Mouse (Mus musculus) stomach, embryonic 16.5 days (tissue): ENCODE results near the gene C1qtnf7. TPM values are rescaled to one million over a fixed set of nuclear protein-coding genes. Genes with fewer than 3 reads are reported as not detected.

Experiments
- ATAC-seq: fragments of 200-750 bp; cut with Nextera tagmentation; 2 replicates; pipeline ENCODE4 v1.8.0; 2017; ENCODE audit warnings: moderate number of reproducible peaks, moderate TSS enrichment; ENCODE audit not compliant: insufficient read depth, low FRiP score
- H3K27ac ChIP-seq: fragments of 300-500 bp; sonication (generic); 2 replicates; pipeline ENCODE4 v1.5.1; 2014; ENCODE audit warnings: low read length
- H3K27me3 ChIP-seq: fragments of 300-500 bp; sonication (generic); 2 replicates; pipeline ENCODE4 v1.6.1; 2014; ENCODE audit warnings: low read length, control low read depth, mixed read lengths; ENCODE audit not compliant: control insufficient read depth, insufficient read depth
- H3K36me3 ChIP-seq: fragments of 300-500 bp; sonication (generic); 2 replicates; pipeline ENCODE4 v1.6.1; 2014; ENCODE audit warnings: low read length; ENCODE audit not compliant: control insufficient read depth, insufficient read depth
- H3K4me1 ChIP-seq: fragments of 300-500 bp; sonication (generic); 2 replicates; pipeline ENCODE4 v1.6.1; 2014; ENCODE audit warnings: low read length, control low read depth, mixed read lengths; ENCODE audit not compliant: control insufficient read depth, insufficient read depth
- H3K4me2 ChIP-seq: fragments of 300-500 bp; sonication (generic); 2 replicates; pipeline ENCODE4 v1.6.1; 2014; ENCODE audit warnings: low read depth, low read length, mixed read lengths
- H3K4me3 ChIP-seq: fragments of 300-500 bp; sonication (generic); replicated peaks from 2 replicates; pipeline ENCODE4 v1.5.1; 2014; ENCODE audit warnings: mild to moderate bottlenecking, low read length
- H3K9ac ChIP-seq: fragments of 300-500 bp; sonication (generic); 2 replicates; pipeline ENCODE4 v1.6.1; 2014; ENCODE audit warnings: low read length
- H3K9me3 ChIP-seq: fragments of 300-500 bp; sonication (generic); replicated peaks from 2 replicates; pipeline ENCODE4 v1.6.1; 2016; ENCODE audit warnings: low read length, control low read depth; ENCODE audit not compliant: control insufficient read depth
- WGBS: fragments of 180-500 bp; shearing (Covaris S2); extraction: QIAGEN DNeasy Blood & Tissue Kit; methylation state at CpG from one replicate; pipeline ENCODE4 v1.1.7; 2014; 5-methylcytosine and 5-hydroxymethylcytosine counted together
- polyA plus RNA-seq: library from polyadenylated mRNA; unstranded; fragments of >200 nt; fragmentation: Nextera tagmentation; extraction: Ambion mirVana; gene quantifications from 2 replicates; pipeline ENCODE4 v1.2.1, GENCODE M21; 2015

The C1qtnf7 gene
- polyA plus RNA-seq, 1 experiment from 2014 or later: 22.4 TPM

GRCm38 (mm10) chr5:43550444-43550843 is 35.1 kb downstream of the C1qtnf7 start:
- H3K27me3 ChIP-seq: no peaks in the 10 kb centered on the region
- WGBS: 28% methylated on average over 4 of the region's 4 CpGs
- H3K36me3 ChIP-seq: no peaks in the 10 kb centered on the region
- H3K4me1 ChIP-seq: peaks cover 10% of the 10 kb centered on the region; the same call in 1 of the 2 replicates
- H3K9me3 ChIP-seq: no peaks in the 10 kb centered on the region
- 0 out of 2 replicates have a peak, but pooled peaks have one; percentile 11 for ATAC-seq
- no peak overlapping the region; the same call in 1 of the 2 replicates for H3K9ac ChIP-seq
- H3K4me3 ChIP-seq: no peak overlapping the region
- peak overlapping the region; percentile 89 for H3K27ac ChIP-seq
- H3K4me2 ChIP-seq: peak overlapping the region; percentile 30

GRCm38 (mm10) chr5:43554871-43555270 is 39.5 kb downstream of the C1qtnf7 start:
- no peaks in the 10 kb centered on the region for H3K36me3 ChIP-seq
- H3K27ac ChIP-seq: peak overlapping the region; percentile 14; the same call in 1 of the 2 replicates
- no peak overlapping the region for H3K9ac ChIP-seq
- H3K4me3 ChIP-seq: no peak overlapping the region
- H3K9me3 ChIP-seq: no peaks in the 10 kb centered on the region
- 20% methylated on average over 2 of the region's 2 CpGs for WGBS
- no peak overlapping the region for H3K4me2 ChIP-seq
- no peaks in the 10 kb centered on the region for H3K27me3 ChIP-seq
- peaks cover 7% of the 10 kb centered on the region; the same call in 1 of the 2 replicates for H3K4me1 ChIP-seq
- peak; percentile 25; the same call in 1 of the 2 replicates for ATAC-seq

DNA sequence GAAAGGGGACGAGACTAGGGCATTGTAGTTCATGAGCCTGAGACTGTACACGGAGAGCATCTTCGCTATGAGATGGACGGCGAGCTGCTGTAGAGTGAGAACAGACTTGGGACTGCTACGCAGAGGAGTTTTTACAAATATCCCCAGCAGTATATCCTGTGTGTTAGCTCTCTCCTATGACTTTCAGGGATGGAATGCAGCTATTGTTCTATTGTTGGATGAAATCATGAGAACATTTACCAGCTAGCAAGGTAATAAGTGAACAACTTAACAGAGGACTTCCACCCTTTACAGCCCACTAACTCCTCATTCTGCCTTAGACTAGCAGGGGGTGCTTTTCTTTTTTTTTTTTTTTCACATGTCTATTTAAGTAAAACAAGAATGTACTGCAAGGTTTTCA is 40.1 kb downstream of the C1qtnf7 start:
- no peak overlapping the region for H3K4me3 ChIP-seq
- no peaks in the 10 kb centered on the region for H3K36me3 ChIP-seq
- no peaks in the 10 kb centered on the region for H3K27me3 ChIP-seq
- H3K4me2 ChIP-seq: no peak overlapping the region
- H3K9me3 ChIP-seq: no peaks in the 10 kb centered on the region
- peaks cover 6% of the 10 kb centered on the region; the same call in 1 of the 2 replicates for H3K4me1 ChIP-seq
- H3K9ac ChIP-seq: no peak overlapping the region
- no peak overlapping the region for H3K27ac ChIP-seq
- no peak for ATAC-seq
- WGBS: 74% methylated on average over 6 of the region's 6 CpGs

GRCm38 (mm10) chr5:43557436-43557835 is 42.1 kb downstream of the C1qtnf7 start:
- no peak for ATAC-seq
- H3K4me1 ChIP-seq: 0 out of 2 replicates have a peak, but pooled peaks cover 7% of the 10 kb centered on the region
- no peaks in the 10 kb centered on the region for H3K27me3 ChIP-seq
- no peak overlapping the region for H3K4me2 ChIP-seq
- H3K27ac ChIP-seq: no peak overlapping the region
- H3K4me3 ChIP-seq: no peak overlapping the region
- WGBS: 85% methylated on average over 5 of the region's 5 CpGs
- H3K9me3 ChIP-seq: no peaks in the 10 kb centered on the region
- H3K9ac ChIP-seq: no peak overlapping the region
- no peaks in the 10 kb centered on the region for H3K36me3 ChIP-seq

DNA sequence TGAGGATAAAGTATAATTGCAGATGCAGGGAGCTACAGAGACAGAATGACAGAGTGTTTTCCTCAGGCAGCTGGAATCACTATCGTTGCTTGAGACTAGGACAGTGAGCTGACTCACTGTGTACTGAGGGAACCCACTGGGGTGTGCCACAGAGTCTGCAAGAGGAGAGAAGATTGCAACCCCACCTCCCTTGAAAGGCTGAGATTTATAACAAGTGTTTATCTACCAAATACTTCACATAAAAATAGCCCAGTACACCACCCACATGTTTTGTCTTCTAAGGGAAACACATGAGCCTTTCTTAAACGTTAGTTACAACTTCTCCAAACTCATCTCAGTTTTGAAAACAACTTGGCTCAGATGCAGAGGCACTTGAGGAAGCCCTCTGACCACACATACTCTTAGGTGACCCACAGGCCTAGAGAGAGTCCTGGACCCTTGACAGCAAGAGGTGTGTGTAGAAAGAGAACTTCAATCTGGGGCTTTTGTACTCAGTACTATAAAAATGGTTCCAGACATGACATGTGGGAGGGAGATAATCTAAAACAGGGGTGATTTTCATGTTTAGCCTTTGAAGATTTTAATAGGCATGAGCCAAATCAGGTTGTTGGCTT is 46.4 kb downstream of the C1qtnf7 start:
- H3K4me2 ChIP-seq: no peak overlapping the region
- H3K9me3 ChIP-seq: no peaks in the 10 kb centered on the region
- no peaks in the 10 kb centered on the region for H3K27me3 ChIP-seq
- H3K36me3 ChIP-seq: no peaks in the 10 kb centered on the region
- H3K4me3 ChIP-seq: no peak overlapping the region
- H3K4me1 ChIP-seq: 0 out of 2 replicates have a peak, but pooled peaks cover 3% of the 10 kb centered on the region
- H3K9ac ChIP-seq: no peak overlapping the region
- no peak for ATAC-seq
- 14% methylated on average over 2 of the region's 2 CpGs for WGBS
- no peak overlapping the region for H3K27ac ChIP-seq

DNA sequence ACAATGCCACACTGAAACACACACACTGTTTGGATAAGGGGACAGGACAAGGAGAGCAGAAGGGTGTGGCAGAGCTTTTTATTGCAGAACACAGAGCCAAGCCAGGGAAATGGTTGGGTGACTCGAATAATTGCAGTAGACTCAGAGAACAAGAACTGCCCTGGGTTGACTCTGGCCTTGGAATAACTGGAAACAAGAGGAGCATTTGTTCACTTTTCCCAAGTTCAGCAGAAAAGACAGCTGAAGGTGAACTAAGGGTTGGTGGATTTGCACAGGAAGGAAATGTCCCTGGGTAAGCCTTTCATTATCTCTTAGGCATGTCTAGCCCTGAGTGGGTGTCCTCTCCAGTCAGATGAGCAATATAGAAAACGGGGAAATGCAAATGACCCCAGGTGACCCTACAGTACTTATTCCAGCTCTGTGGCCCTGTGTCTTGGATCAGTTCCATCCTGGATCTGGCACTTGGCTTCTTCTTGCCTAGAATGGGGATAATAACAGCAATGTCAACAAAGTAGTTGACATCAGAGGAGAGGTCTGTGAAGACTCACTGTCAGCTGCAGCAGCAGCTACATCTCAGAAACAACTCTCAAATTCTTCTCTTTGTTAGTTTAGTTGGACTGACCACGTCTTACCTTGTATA is 54.5 kb downstream of the C1qtnf7 start:
- no peaks in the 10 kb centered on the region; the same call in 1 of the 2 replicates for H3K4me1 ChIP-seq
- H3K9ac ChIP-seq: no peak overlapping the region
- no peaks in the 10 kb centered on the region for H3K27me3 ChIP-seq
- no peak overlapping the region for H3K4me3 ChIP-seq
- H3K36me3 ChIP-seq: no peaks in the 10 kb centered on the region
- H3K4me2 ChIP-seq: no peak overlapping the region
- H3K27ac ChIP-seq: no peak overlapping the region
- ATAC-seq: no peak; the same call in 1 of the 2 replicates
- WGBS: 38% methylated on average over 3 of the region's 3 CpGs
- no peaks in the 10 kb centered on the region for H3K9me3 ChIP-seq

GRCm38 (mm10) chr5:43582876-43583275 is 67.5 kb downstream of the C1qtnf7 start:
- H3K4me1 ChIP-seq: no peaks in the 10 kb centered on the region
- H3K4me2 ChIP-seq: no peak overlapping the region
- WGBS: 38% methylated on average over 2 of the region's 2 CpGs
- no peaks in the 10 kb centered on the region for H3K9me3 ChIP-seq
- no peaks in the 10 kb centered on the region for H3K27me3 ChIP-seq
- H3K27ac ChIP-seq: no peak overlapping the region
- H3K36me3 ChIP-seq: no peaks in the 10 kb centered on the region
- H3K9ac ChIP-seq: no peak overlapping the region
- no peak overlapping the region for H3K4me3 ChIP-seq
- ATAC-seq: no peak

- Histone ChIP-seq H3K36me3 (no peaks in the 10 kb centered on the region), H3K9ac (no peak overlapping the region), H3K4me3 (no peak overlapping the region), H3K4me2 (no peak overlapping the region), H3K27ac (no peak overlapping the region), H3K4me1 (no peaks in the 10 kb centered on the region), H3K27me3 (no peaks in the 10 kb centered on the region), H3K9me3 (no peaks in the 10 kb centered on the region)
- 86% methylated on average over 6 of the region's 6 CpGs for WGBS
- ATAC-seq: no peak
These were observed 68.2 kb downstream of the C1qtnf7 start for GRCm38 (mm10) chr5:43583326-43584120.

DNA sequence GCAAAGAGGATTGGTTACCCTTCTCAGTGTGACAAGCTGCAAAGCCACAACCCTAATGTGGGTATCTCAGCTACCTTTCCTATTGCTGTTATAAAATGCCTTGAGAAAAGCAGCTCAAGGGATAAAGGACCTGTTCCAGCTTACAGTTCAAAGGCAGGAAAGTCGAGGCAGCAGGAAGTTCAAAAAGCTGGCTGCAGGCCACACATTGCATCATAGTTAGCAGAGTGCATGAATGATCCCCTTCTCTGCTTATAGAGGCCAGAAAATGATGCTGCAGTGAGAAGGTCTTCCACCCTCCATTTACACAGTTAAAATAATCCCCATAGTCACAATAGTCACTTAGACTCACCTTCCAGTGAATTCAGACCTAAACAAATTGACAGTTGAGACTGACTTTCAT is 69.1 kb downstream of the C1qtnf7 start:
- 32% methylated on average over 1 of the region's 1 CpGs for WGBS
- 0 out of 2 replicates have a peak overlapping the region, but pooled peaks have one; percentile 52 for H3K27ac ChIP-seq

More for the DNA sequence above, 69.1 kb downstream of the C1qtnf7 start:
- Histone ChIP-seq H3K9me3 (no peaks in the 10 kb centered on the region), H3K4me1 (peaks cover 4% of the 10 kb centered on the region; the same call in 1 of the 2 replicates), H3K4me2 (no peak overlapping the region), H3K9ac (no peak overlapping the region), H3K4me3 (no peak overlapping the region), H3K36me3 (no peaks in the 10 kb centered on the region), H3K27me3 (no peaks in the 10 kb centered on the region)
- no peak for ATAC-seq
